Mouse (Mus musculus): Measurements from ENCODE around the gene 6030468B19Rik. TPM values are rescaled to one million over a fixed set of nuclear protein-coding genes. Genes with fewer than 3 reads are reported as not detected.

Gene 6030468B19Rik
- total RNA-seq, 1 experiment: not detected

DNA sequence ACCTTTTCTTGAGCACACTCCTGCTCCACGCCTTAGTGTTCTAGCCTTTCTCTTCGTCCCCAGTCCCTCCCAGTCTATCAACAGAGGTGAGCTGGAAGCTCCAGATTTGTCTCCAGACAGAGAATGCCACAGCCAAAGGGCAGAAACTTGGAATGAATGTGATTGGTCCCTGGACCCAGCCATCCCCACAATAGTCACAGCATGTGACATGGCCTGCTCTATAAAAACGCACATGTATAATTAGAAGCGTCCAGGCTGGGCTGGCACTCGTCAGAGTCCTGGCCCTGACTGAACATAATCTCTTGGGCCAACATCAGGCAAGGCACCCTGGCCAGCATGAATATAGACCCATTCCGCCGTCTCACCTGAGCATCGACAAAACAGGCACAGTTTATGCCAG, 21.6 kb downstream of the 6030468B19Rik start:
- TF ChIP-seq HCFC1 (IDR thresholded peaks at IDR 0.05; ENCODE audit: borderline replicate concordance, insufficient read depth, low read length): no peak
- TF ChIP-seq CHD2 (IDR thresholded peaks at IDR 0.05; ENCODE audit: low read depth, low read length): no peak
- no peak for TF ChIP-seq ZC3H11A (IDR thresholded peaks at IDR 0.05; ENCODE audit: borderline replicate concordance, low read depth, low read length)
- no peak for TF ChIP-seq MAFK (IDR thresholded peaks at IDR 0.05; ENCODE audit: insufficient read depth, low read depth, low read length)
- TF ChIP-seq ZNF384 (IDR thresholded peaks at IDR 0.05; ENCODE audit: low read depth, low read length): no peak
- no peak overlapping the region for H3K9ac ChIP-seq (ENCODE audit: insufficient read depth, low read depth, low read length, poor library complexity, severe bottlenecking)
- no peak overlapping the region for H3K4me3 ChIP-seq (ENCODE audit: insufficient read depth in 1 of 2, low read depth in 1 of 2, low read length in 2 of 2, poor library complexity in 1 of 2, severe bottlenecking in 1 of 2)
- in situ Hi-C loops (cut with MboI; ENCODE audit: low sequenced_read_pairs in 2 of 2, unreplicated experiment in 2 of 2): loop anchor here in 1 of 2 experiments (25.0 kb wide), 1 partner anchor 432 kb away; no protein-coding TSS in a partner anchor
- no peak for DNase-seq (ENCODE audit: low read depth, low spot score)
- no peaks in the 10 kb centered on the region for H3K9me3 ChIP-seq (ENCODE audit: control insufficient read depth, insufficient read depth, low read depth, low read length)
- H3K4me1 ChIP-seq (ENCODE audit: control insufficient read depth in 2 of 2, insufficient read depth in 2 of 2, low read length in 2 of 2, poor library complexity in 1 of 2): peaks cover 0 to 16% of the 10 kb centered on the region in 2 experiments; a peak in 3 of 4 replicates
- H3K27ac ChIP-seq (ENCODE audit: insufficient read depth, low read depth, low read length, poor library complexity, severe bottlenecking): no peak overlapping the region
- peaks cover 62% of the 10 kb centered on the region for H3K36me3 ChIP-seq (ENCODE audit: control insufficient read depth, insufficient read depth, low read length, poor library complexity, severe bottlenecking)

DNA sequence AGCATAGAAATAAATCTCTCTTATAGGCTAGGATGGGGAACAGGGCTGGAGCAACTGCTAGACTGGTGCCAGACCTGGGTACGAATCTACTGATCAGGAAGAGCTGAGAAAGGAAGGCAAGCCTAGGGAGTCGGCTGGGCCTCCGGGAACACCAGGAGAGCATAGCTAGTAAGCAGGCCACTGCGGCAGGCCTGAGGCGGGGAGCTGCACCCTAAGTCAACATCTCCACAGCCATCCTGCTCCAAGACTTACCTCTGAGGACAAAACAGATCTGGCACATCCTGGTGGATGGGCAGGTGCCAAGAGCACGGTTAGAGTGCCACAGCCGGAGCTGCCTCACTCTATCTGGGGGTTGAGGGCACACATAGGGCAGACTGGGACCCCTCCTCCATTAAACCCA, 22.7 kb downstream of the 6030468B19Rik start:
- H3K36me3 ChIP-seq (ENCODE audit: control insufficient read depth, insufficient read depth, low read length, poor library complexity, severe bottlenecking): peaks cover 52% of the 10 kb centered on the region
- peak overlapping the region; percentile 9; the same call in 1 of the 2 replicates for H3K27ac ChIP-seq (ENCODE audit: insufficient read depth, low read depth, low read length, poor library complexity, severe bottlenecking)
- no peaks in the 10 kb centered on the region for H3K9me3 ChIP-seq (ENCODE audit: control insufficient read depth, insufficient read depth, low read depth, low read length)
- TF ChIP-seq ZC3H11A (IDR thresholded peaks at IDR 0.05; ENCODE audit: borderline replicate concordance, low read depth, low read length) (no peak), CHD2 (IDR thresholded peaks at IDR 0.05; ENCODE audit: low read depth, low read length) (no peak), ZNF384 (IDR thresholded peaks at IDR 0.05; ENCODE audit: low read depth, low read length) (no peak), HCFC1 (IDR thresholded peaks at IDR 0.05; ENCODE audit: borderline replicate concordance, insufficient read depth, low read length) (no peak), MAFK (IDR thresholded peaks at IDR 0.05; ENCODE audit: insufficient read depth, low read depth, low read length) (no peak)
- no peak overlapping the region for H3K9ac ChIP-seq (ENCODE audit: insufficient read depth, low read depth, low read length, poor library complexity, severe bottlenecking)
- H3K4me1 ChIP-seq (ENCODE audit: control insufficient read depth in 2 of 2, insufficient read depth in 2 of 2, low read length in 2 of 2, poor library complexity in 1 of 2): peaks cover 0 to 19% of the 10 kb centered on the region in 2 experiments; a peak in 3 of 4 replicates
- H3K4me3 ChIP-seq (ENCODE audit: insufficient read depth in 1 of 2, low read depth in 1 of 2, low read length in 2 of 2, poor library complexity in 1 of 2, severe bottlenecking in 1 of 2): no peak overlapping the region
- in situ Hi-C loops (cut with MboI; ENCODE audit: low sequenced_read_pairs in 2 of 2, unreplicated experiment in 2 of 2): loop anchor here in 1 of 2 experiments (25.0 kb wide), 1 partner anchor 433 kb away; no protein-coding TSS in a partner anchor
- DNase-seq (ENCODE audit: low read depth, low spot score): no peak

DNA sequence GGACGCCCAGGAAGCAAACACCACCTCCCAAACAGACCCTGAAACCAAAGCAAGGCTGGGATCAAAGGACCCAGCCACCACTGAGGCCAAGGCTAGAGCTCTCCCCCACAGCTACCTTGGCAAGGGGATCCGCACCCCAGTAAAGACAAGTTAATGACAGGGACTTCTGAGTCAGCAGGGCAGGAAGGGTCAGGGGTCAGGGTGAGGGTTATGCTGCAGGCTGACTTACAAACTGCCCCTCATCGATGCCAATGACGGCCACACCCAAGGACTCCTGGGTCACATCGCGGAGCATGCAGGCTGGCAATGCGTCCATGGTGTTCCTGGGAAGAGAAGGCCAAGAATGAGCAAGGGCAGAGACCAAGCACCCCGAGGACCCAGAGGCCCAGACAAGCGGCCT, 24.4 kb downstream of the 6030468B19Rik start:
- H3K27ac ChIP-seq (ENCODE audit: insufficient read depth, low read depth, low read length, poor library complexity, severe bottlenecking): no peak overlapping the region
- in situ Hi-C loops (cut with MboI; ENCODE audit: low sequenced_read_pairs in 2 of 2, unreplicated experiment in 2 of 2): loop anchor here in 1 of 2 experiments (25.0 kb wide), 1 partner anchor 435 kb away; no protein-coding TSS in a partner anchor
- H3K9me3 ChIP-seq (ENCODE audit: control insufficient read depth, insufficient read depth, low read depth, low read length): no peaks in the 10 kb centered on the region
- H3K9ac ChIP-seq (ENCODE audit: insufficient read depth, low read depth, low read length, poor library complexity, severe bottlenecking): no peak overlapping the region
- no peak for DNase-seq (ENCODE audit: low read depth, low spot score)
- peaks cover 39% of the 10 kb centered on the region for H3K36me3 ChIP-seq (ENCODE audit: control insufficient read depth, insufficient read depth, low read length, poor library complexity, severe bottlenecking)
- TF ChIP-seq ZC3H11A (IDR thresholded peaks at IDR 0.05; ENCODE audit: borderline replicate concordance, low read depth, low read length): no peak
- no peak for TF ChIP-seq HCFC1 (IDR thresholded peaks at IDR 0.05; ENCODE audit: borderline replicate concordance, insufficient read depth, low read length)
- TF ChIP-seq CHD2 (IDR thresholded peaks at IDR 0.05; ENCODE audit: low read depth, low read length): no peak
- TF ChIP-seq MAFK (IDR thresholded peaks at IDR 0.05; ENCODE audit: insufficient read depth, low read depth, low read length): no peak
- no peak for TF ChIP-seq ZNF384 (IDR thresholded peaks at IDR 0.05; ENCODE audit: low read depth, low read length)
- peaks cover 0 to 17% of the 10 kb centered on the region in 2 experiments; a peak in 3 of 4 replicates for H3K4me1 ChIP-seq (ENCODE audit: control insufficient read depth in 2 of 2, insufficient read depth in 2 of 2, low read length in 2 of 2, poor library complexity in 1 of 2)
- no peak overlapping the region for H3K4me3 ChIP-seq (ENCODE audit: insufficient read depth in 1 of 2, low read depth in 1 of 2, low read length in 2 of 2, poor library complexity in 1 of 2, severe bottlenecking in 1 of 2)

DNA sequence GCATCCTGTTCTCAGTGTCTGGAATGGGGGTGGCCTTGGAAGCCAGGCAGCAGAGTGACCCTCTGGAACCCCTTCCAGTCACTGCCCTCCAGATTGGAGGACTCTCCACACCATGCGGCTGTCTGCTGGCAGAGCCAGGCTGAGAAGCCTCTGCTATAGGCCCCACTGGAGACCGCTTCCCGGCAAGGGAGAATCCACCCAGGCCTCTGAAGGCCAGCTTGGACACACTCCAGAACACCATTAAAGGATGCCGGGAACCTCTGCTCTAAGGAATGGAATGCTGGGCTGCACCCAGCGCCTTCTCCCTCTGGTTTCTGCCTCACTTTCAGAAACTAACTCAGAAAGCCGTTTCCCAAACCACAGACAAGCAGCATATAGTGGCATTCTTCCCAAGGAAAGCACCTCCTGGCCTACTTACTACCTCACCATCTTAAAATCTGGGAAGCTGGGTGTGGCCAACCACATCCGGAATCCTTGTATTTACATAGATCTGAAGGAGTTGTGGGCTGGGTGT, 25.3 kb downstream of the 6030468B19Rik start:
- Histone ChIP-seq H3K36me3 (ENCODE audit: control insufficient read depth, insufficient read depth, low read length, poor library complexity, severe bottlenecking) (peaks cover 36% of the 10 kb centered on the region), H3K4me1 (ENCODE audit: control insufficient read depth in 2 of 2, insufficient read depth in 2 of 2, low read length in 2 of 2, poor library complexity in 1 of 2) (peaks cover 0 to 22% of the 10 kb centered on the region in 2 experiments; a peak in 3 of 4 replicates), H3K9ac (ENCODE audit: insufficient read depth, low read depth, low read length, poor library complexity, severe bottlenecking) (no peak overlapping the region; the same call in 1 of the 2 replicates), H3K4me3 (ENCODE audit: insufficient read depth in 1 of 2, low read depth in 1 of 2, low read length in 2 of 2, poor library complexity in 1 of 2, severe bottlenecking in 1 of 2) (no peak overlapping the region), H3K27ac (ENCODE audit: insufficient read depth, low read depth, low read length, poor library complexity, severe bottlenecking) (no peak overlapping the region), H3K9me3 (ENCODE audit: control insufficient read depth, insufficient read depth, low read depth, low read length) (no peaks in the 10 kb centered on the region)
- in situ Hi-C loops (cut with MboI; ENCODE audit: low sequenced_read_pairs in 2 of 2, unreplicated experiment in 2 of 2): loop anchor here in 1 of 2 experiments (25.0 kb wide), 1 partner anchor 435 kb away; no protein-coding TSS in a partner anchor
- no peak for TF ChIP-seq MAFK (IDR thresholded peaks at IDR 0.05; ENCODE audit: insufficient read depth, low read depth, low read length)
- no peak for TF ChIP-seq ZC3H11A (IDR thresholded peaks at IDR 0.05; ENCODE audit: borderline replicate concordance, low read depth, low read length)
- no peak for TF ChIP-seq CHD2 (IDR thresholded peaks at IDR 0.05; ENCODE audit: low read depth, low read length)
- no peak for TF ChIP-seq ZNF384 (IDR thresholded peaks at IDR 0.05; ENCODE audit: low read depth, low read length)
- TF ChIP-seq HCFC1 (IDR thresholded peaks at IDR 0.05; ENCODE audit: borderline replicate concordance, insufficient read depth, low read length): no peak
- no peak for DNase-seq (ENCODE audit: low read depth, low spot score)
